9 mouse cellular contexts compared by ENCODE assay signal in the genomic region with DNA sequence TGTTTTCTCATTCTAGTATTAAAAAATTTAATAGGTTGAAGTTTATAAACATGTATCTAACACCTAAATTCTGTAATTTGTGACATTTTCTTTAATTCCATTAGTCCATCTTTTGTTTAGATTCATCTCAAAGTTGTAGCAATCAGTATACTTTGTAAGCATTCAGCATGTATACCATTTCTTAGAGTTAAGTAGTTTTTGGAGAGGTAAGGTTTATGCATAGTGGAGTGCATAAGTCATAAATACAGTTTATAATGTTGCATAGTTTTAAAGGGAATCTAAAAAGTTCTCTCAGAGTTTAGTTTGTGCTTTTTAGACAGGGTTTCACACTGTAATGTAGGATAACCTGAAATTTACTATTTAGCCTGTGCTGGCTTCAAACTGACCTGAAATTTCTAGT. TPM values are rescaled to one million over a fixed set of nuclear protein-coding genes. Genes with fewer than 3 reads are reported as not detected.
DNase-seq lines count a peak whose midpoint lies in the region; ATAC-seq and TF ChIP-seq lines count a peak whose summit lies in the region.
"Had no signal": no experiment of that assay in that cellular context is flagged by ENCODE, and none has a peak within 500 bp of the region (broad histone marks: within the 10 kb centered on the region; RNA-seq: fewer than 3 reads in every experiment).

No protein-coding gene starts in this region.

- H3K27ac ChIP-seq in heart, embryonic 16.5 days (ENCODE audit: low read length), result no peak overlapping the region
- H3K27ac ChIP-seq in cortical plate, adult 2 months (ENCODE audit: insufficient read depth, low read length), result no peak overlapping the region
- H3K27ac ChIP-seq in hindbrain, embryonic 15.5 days (replicated peaks), result no peak overlapping the region
- H3K27ac ChIP-seq in midbrain, embryonic 13.5 days, result no peak overlapping the region

- no peaks in the 10 kb centered on the region for H3K27me3 ChIP-seq in heart, embryonic 16.5 days (ENCODE audit: control insufficient read depth, insufficient read depth, low read length)
- H3K27me3 ChIP-seq in hindbrain, embryonic 15.5 days, result no peaks in the 10 kb centered on the region
- H3K27me3 ChIP-seq in midbrain, embryonic 13.5 days, result no peaks in the 10 kb centered on the region

- H3K4me3 ChIP-seq in heart, embryonic 16.5 days (ENCODE audit: low read length), result no peak overlapping the region
- H3K4me3 ChIP-seq in cortical plate, adult 2 months (ENCODE audit: insufficient read depth, low read length), result peak overlapping the region; percentile 84; the same call in 1 of the 2 replicates
- H3K4me3 ChIP-seq in hindbrain, embryonic 15.5 days, result 0 out of 2 replicates have a peak overlapping the region, but pooled peaks have one; percentile 15
- H3K4me3 ChIP-seq in midbrain, embryonic 13.5 days (replicated peaks), result peak overlapping the region; percentile 26

- TF ChIP-seq POLR2A in cortical plate, adult 2 months (IDR thresholded peaks at IDR 0.05; ENCODE audit: extremely low read depth, insufficient read depth, low read length), result no peak

- no peak for ATAC-seq in heart, embryonic 16.5 days (replicated peaks; ENCODE audit: extremely low read depth, insufficient read depth, low FRiP score)
- no peak for ATAC-seq in hindbrain, embryonic 15.5 days (ENCODE audit: low FRiP score, low read depth)
- ATAC-seq in midbrain, embryonic 13.5 days, result no peak

- peaks cover 11% of the 10 kb centered on the region for H3K4me1 ChIP-seq in heart, embryonic 16.5 days (ENCODE audit: control insufficient read depth, insufficient read depth, low read length)
- no peaks in the 10 kb centered on the region for H3K4me1 ChIP-seq in cortical plate, adult 2 months (ENCODE audit: control insufficient read depth, insufficient read depth, low read length)
- peaks cover 36% of the 10 kb centered on the region for H3K4me1 ChIP-seq in hindbrain, embryonic 15.5 days (replicated peaks)
- H3K4me1 ChIP-seq in midbrain, embryonic 13.5 days (replicated peaks), result peaks cover 44% of the 10 kb centered on the region

- H3K9ac ChIP-seq in heart, embryonic 16.5 days (ENCODE audit: low read length), result no peak overlapping the region
- no peak overlapping the region for H3K9ac ChIP-seq in hindbrain, embryonic 15.5 days
- H3K9ac ChIP-seq in midbrain, embryonic 13.5 days (replicated peaks), result no peak overlapping the region

- DNase-seq in heart, postnatal 4 days, result no peak
- DNase-seq in adrenal gland, postnatal 10 days, result no peak
- DNase-seq in right cerebral cortex, adult 18-20 months, result no peak
- DNase-seq in cerebellum, adult 11 months, result no peak
- DNase-seq: retina, postnatal 1 day had no signal

- no peak for TF ChIP-seq CTCF in cortical plate, adult 2 months (IDR thresholded peaks at IDR 0.05; ENCODE audit: extremely low read depth, insufficient read depth, low read length)

- H3K9me3 ChIP-seq in heart, embryonic 16.5 days (replicated peaks; ENCODE audit: control insufficient read depth, low read length), result no peaks in the 10 kb centered on the region
- H3K9me3 ChIP-seq in hindbrain, embryonic 15.5 days, result no peaks in the 10 kb centered on the region
- no peaks in the 10 kb centered on the region for H3K9me3 ChIP-seq in midbrain, embryonic 13.5 days

- peaks cover 10% of the 10 kb centered on the region for H3K36me3 ChIP-seq in heart, embryonic 16.5 days (ENCODE audit: control insufficient read depth, insufficient read depth)
- peaks cover 9% of the 10 kb centered on the region for H3K36me3 ChIP-seq in hindbrain, embryonic 15.5 days
- H3K36me3 ChIP-seq in midbrain, embryonic 13.5 days, result peaks cover 19% of the 10 kb centered on the region

- H3K4me2 ChIP-seq in heart, embryonic 16.5 days (ENCODE audit: low read depth, low read length), result peak overlapping the region; percentile 50; the same call in 1 of the 2 replicates
- H3K4me2 ChIP-seq in hindbrain, embryonic 15.5 days, result peak overlapping the region; percentile 49
- H3K4me2 ChIP-seq in midbrain, embryonic 13.5 days (replicated peaks), result peak overlapping the region; percentile 46

RNA-seq across cellular contexts. Expression of a gene that starts 2.6 kb away (rescaled TPM):
- 6.2 and 6.4 TPM in 2 replicates for polyA plus RNA-seq in heart, embryonic 16.5 days (2015; fragmentation: Nextera tagmentation; extraction: Ambion mirVana)
- total RNA-seq in heart, postnatal 4 days (2021), result 10 to 100 TPM; 31.3 to 32.7 TPM
- polyA plus RNA-seq in cortical plate, adult 2 months (2012; rRNA removed), result 18.1 and 18.6 TPM in 2 replicates
- polyA plus RNA-seq in hindbrain, embryonic 15.5 days (2015; fragmentation: Nextera tagmentation; extraction: Ambion mirVana), result 8.4 and 8.9 TPM in 2 replicates
- polyA plus RNA-seq in midbrain, embryonic 13.5 days (2015; fragmentation: Nextera tagmentation; extraction: Ambion mirVana), result 12.2 and 12.9 TPM in 2 replicates
- total RNA-seq in adrenal gland, postnatal 10 days (2021), result 10 to 100 TPM; 38.5 to 41.9 TPM

RNA-seq across cellular contexts. Expression of a gene that starts 12.4 kb away (rescaled TPM):
- polyA plus RNA-seq in heart, embryonic 16.5 days (2015; fragmentation: Nextera tagmentation; extraction: Ambion mirVana), result 45.7 and 49.2 TPM in 2 replicates
- total RNA-seq in heart, postnatal 4 days (2021), result 10 to 100 TPM; 48.5 to 52.6 TPM
- polyA plus RNA-seq in cortical plate, adult 2 months (2012; rRNA removed), result 21.7 and 23.3 TPM in 2 replicates
- polyA plus RNA-seq in hindbrain, embryonic 15.5 days (2015; fragmentation: Nextera tagmentation; extraction: Ambion mirVana), result 55.3 and 56.0 TPM in 2 replicates
- polyA plus RNA-seq in midbrain, embryonic 13.5 days (2015; fragmentation: Nextera tagmentation; extraction: Ambion mirVana), result 74.3 and 75.7 TPM in 2 replicates
- 10 to 100 TPM; 45.3 to 59.4 TPM for total RNA-seq in adrenal gland, postnatal 10 days (2021)

RNA-seq across cellular contexts. Expression of a gene that starts 55.3 kb away (rescaled TPM):
- 14.9 and 15.9 TPM in 2 replicates for polyA plus RNA-seq in heart, embryonic 16.5 days (2015; fragmentation: Nextera tagmentation; extraction: Ambion mirVana)
- total RNA-seq in heart, postnatal 4 days (2021), result 10 to 100 TPM; 16.2 to 17.5 TPM
- polyA plus RNA-seq in cortical plate, adult 2 months (2012; rRNA removed), result 25.0 and 25.6 TPM in 2 replicates
- polyA plus RNA-seq in hindbrain, embryonic 15.5 days (2015; fragmentation: Nextera tagmentation; extraction: Ambion mirVana), result 23.9 and 27.5 TPM in 2 replicates
- polyA plus RNA-seq in midbrain, embryonic 13.5 days (2015; fragmentation: Nextera tagmentation; extraction: Ambion mirVana), result 27.0 and 33.7 TPM in 2 replicates
- total RNA-seq in adrenal gland, postnatal 10 days (2021), result 10 to 100 TPM; 29.5 to 33.0 TPM
